Mouse (Mus musculus) kidney, adult 10 weeks (tissue): ENCODE data around the gene Cd276. TPM values are rescaled to one million over a fixed set of nuclear protein-coding genes. Genes with fewer than 3 reads are reported as not detected.

Source experiments
- polyA plus RNA-seq: library from polyadenylated mRNA; stranded (reverse); fragments of 350-450 nt; fragmentation: Illumina TruSeq; extraction: RNeasy Lipid Tissue Mini Kit (QIAGEN cat#74804); gene quantifications from one replicate; pipeline ENCODE4 v1.2.3, GENCODE M21; 2014; ENCODE audit warnings: low read depth, low replicate concordance

Gene Cd276
- polyA plus RNA-seq: 0.32 TPM

DNA sequence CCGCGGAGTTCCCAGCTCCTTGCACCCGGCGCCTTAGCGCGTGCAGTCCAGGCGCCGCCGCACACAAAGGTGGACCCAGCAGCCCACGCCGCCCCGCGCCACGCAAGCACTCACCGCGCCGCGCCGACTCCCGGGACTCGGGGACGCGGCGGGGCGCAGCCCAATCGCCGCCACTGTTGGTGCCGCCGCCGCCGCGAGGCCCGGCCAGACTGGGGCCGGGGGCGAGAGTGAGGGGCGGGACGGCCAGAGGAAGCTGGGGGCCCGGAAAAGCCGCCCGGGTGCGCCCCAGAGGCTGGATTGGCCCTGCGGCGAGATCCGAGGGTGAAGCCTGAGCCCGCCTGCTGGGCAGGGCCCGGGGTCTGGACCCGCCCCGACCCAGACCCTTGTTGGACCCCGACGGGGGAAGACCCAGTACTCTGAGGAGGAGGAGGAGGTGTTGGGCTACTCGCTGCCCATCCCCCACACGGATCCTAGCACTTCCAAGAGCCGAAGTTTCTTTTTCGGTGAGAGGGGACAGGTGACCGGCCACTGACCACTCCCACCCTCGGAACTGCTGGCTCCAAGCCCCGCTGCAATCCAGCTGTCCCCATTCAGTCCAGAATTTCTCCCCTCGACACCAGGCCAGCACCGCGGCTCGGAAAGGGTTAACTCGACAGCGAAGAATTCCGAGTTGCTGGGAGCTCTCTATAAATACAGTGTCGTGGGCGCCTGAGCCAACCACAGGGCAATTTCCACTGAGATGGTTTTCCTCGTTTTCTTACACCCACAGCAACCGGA is at the start of gene Cd276:
TSS of gene Cd276 (minus strand) at position 530 of the 777 bp plus-strand sequence.

DNA sequence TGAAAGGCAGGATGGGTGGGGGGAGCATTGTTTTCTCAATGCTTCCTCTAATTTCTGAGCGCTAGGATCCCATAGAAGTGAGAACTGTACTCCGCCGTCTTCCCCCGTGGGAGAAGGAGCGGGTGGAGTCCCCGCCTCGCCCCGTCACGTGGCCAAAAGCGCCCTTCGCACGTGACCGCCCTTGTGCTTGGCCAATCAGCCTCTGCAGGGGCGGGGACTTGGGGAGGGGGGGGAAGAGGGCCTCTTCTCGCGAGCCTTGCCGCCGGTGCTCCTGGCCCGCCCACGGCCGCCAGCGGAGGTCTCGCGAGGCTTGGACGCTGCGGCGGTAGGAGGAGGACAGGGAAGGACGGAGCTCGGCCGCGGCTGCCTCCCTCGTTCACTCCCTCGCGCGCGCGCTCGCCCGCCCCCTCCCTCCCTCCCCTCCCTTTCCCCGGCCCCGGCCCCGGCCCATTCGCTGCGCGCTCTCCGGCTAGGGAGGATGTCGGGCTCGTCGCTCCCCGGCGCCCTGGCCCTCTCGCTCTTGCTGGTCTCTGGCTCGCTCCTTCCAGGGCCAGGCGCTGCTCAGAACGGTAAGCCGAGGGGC is 26.8 kb upstream of the Cd276 start, which contains the start of gene Nptn:
TSS of gene Nptn (plus strand) at position 283 of the 583 bp plus-strand sequence.

DNA sequence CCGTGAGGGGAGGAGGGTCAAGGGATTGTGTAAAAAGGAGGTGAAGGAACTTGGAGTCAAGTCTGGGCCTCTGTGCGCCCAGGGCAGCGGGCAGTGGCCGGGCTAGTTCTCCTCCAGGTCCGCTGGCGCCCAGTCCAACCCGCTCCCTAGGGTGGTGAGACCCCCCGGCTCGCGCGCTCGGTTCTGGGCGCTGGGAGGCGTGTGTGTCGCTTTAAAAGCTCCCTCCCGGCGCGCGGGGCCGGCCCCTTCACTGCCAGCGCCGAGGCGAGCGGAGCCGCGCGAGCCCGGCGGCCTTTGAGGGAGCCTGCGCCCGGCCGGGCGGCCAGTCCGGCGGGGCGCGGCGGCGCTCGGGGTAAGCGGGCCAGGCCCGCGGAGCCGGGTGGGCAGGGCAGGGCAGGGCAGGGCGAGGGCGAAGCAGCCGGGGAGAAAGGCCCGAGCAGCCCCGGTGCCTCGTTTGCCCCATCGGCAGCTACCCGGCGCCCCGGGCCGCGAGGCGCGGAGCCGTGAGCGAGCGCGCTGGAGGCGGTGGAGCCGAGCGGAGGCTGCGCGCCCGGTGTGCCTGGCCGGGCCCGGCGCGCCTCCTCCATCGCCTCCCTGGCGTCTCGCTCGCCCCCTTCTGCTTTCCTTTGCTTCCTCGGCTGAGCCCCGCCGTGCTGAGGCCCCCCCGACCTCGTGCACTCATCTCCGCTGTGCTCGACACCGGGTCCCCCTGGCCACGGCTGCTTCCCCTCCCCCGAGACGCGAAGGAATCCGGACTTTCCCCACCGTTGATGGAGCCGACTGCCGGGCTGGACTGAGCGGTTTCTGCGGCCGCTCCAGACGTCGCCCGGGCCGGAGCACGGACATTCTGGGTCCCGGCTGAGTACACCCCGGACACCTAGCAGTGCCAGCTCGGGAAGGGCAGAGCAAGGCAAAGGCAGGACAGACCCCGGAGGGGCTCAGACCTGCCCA is 67.1 kb downstream of the Cd276 start, which contains the start of gene Insyn1:
TSS of gene Insyn1 (plus strand) at position 753 of the 951 bp plus-strand sequence.

Other genes with a start within 250 kb of the Cd276 start
- 1.6 TPM for gene Loxl1, start 242.3 kb downstream of the Cd276 start, polyA plus RNA-seq
- gene Tbc1d21, start 185.0 kb downstream of the Cd276 start, polyA plus RNA-seq: not detected
- not detected for gene Insyn1, start 66.8 kb downstream of the Cd276 start, polyA plus RNA-seq
- 758 TPM for gene Nptn, start 26.8 kb upstream of the Cd276 start, polyA plus RNA-seq
- not detected for gene Rec114, start 188.5 kb upstream of the Cd276 start, polyA plus RNA-seq